Mouse (Mus musculus): ENCODE measurements around the gene Slc4a10. TPM values are rescaled to one million over a fixed set of nuclear protein-coding genes. Genes with fewer than 3 reads are reported as not detected.

Gene Slc4a10
- total RNA-seq, 2 experiments from 2014 or later, result not detected

GRCm38 (mm10) chr2:62347762-62348161 is 301.5 kb downstream of the Slc4a10 start:
- DNase-seq, result no peak

GRCm38 (mm10) chr2:62352035-62352434 is 305.8 kb downstream of the Slc4a10 start:
- DNase-seq, result no peak

GRCm38 (mm10) chr2:62355766-62356165 is 309.5 kb downstream of the Slc4a10 start:
- no peak for DNase-seq

GRCm38 (mm10) chr2:62356606-62357005 is 310.3 kb downstream of the Slc4a10 start:
- DNase-seq, result no peak

GRCm38 (mm10) chr2:62357259-62357658 is 311.0 kb downstream of the Slc4a10 start:
- no peak for DNase-seq

- DNase-seq, result no peak
Measured at GRCm38 (mm10) chr2:62360872-62361271, 314.6 kb downstream of the Slc4a10 start.

GRCm38 (mm10) chr2:62361514-62361913 is 315.3 kb downstream of the Slc4a10 start:
- DNase-seq, result no peak

GRCm38 (mm10) chr2:62362211-62362610 is 315.9 kb downstream of the Slc4a10 start:
- DNase-seq, result no peak

- DNase-seq, result no peak
Measured at GRCm38 (mm10) chr2:62363606-62364005, 317.3 kb downstream of the Slc4a10 start.

GRCm38 (mm10) chr2:62368349-62369053 is 322.2 kb downstream of the Slc4a10 start:
- DNase-seq, result no peak

GRCm38 (mm10) chr2:62370048-62370447 is 323.8 kb downstream of the Slc4a10 start:
- no peak for DNase-seq

- DNase-seq, result no peak
Measured at GRCm38 (mm10) chr2:62373692-62374091, 327.4 kb downstream of the Slc4a10 start.

Other genes starting within 250 kb of the Slc4a10 start
- gene Tbr1, start 243.5 kb upstream of the Slc4a10 start, total RNA-seq (2021), result not detected